Mouse (Mus musculus): ENCODE data around the gene Gm28305.

- TF ChIP-seq CTCF (IDR thresholded peaks at IDR 0.05; ENCODE audit: low read depth): no peak
- TF ChIP-seq EP300 (IDR thresholded peaks at IDR 0.05; ENCODE audit: low read depth): no peak
Observed at GRCm38 (mm10) chr9:104000601-104001000, 39.9 kb upstream of the Gm28305 start.
